Mouse (Mus musculus) retina, embryonic 14.5 days (tissue): ENCODE results near the gene Slc13a3.

Source experiments
- DNase-seq: peaks from one replicate; pipeline ENCODE4 v3.0.0-alpha.2; 2015; ENCODE audit warnings: low spot score

Slc13a3 gene

DNA sequence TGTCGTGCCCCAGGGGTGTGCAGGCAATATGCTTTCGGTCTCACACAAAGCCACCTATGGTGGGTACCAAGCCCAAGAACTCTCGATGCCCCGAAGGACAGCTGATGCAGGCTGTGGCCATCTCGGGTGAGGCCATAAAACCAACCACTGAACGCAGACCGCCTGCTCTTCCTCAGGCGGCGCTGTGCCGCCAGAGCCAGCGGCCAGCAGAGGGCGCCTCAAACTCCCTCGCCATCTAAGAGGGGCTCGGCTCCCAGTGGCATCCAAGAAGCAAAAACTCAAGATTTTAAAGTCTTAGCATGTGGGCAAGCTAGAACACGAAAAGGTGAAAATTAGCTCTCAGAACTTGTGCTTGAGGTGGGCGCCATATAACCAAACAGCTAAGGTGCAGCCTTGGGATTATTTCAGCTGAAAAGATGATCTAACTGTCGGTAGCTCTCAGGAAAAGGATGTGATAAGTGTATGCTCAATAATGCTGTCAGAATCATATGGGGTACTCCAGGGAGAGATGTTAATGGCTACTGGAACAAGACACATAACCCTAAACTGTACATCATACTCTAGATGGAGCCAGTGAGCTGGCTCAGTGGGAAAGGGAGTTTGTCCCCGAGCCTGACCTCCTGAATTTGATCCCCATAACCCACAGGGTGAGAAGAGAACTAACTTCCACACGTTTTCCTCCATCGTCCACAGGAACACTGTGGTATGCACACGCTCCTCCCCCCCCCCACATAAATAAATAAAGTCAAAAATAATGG, 108.5 kb downstream of the Slc13a3 start:
- peak; percentile 88 for DNase-seq

DNA sequence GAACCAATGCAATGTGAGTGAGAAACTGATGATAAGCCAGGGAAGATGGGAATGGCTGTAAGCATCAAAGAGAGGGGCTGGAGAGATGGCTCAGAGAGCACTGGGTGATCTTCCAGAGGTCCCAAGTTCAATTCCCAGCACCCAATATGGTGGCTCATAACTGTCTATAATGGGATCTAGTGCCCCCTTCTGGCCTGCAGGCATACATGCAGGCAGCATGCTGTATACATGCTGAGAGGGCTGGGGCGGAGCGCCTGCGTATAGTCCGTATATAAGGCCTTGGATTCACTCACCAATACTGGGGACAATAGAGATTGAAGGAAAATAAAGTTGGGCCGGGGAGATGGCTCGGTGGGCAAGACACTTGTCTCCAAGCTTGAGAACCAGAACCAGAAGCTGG, 109.7 kb downstream of the Slc13a3 start:
- DNase-seq, result no peak

DNA sequence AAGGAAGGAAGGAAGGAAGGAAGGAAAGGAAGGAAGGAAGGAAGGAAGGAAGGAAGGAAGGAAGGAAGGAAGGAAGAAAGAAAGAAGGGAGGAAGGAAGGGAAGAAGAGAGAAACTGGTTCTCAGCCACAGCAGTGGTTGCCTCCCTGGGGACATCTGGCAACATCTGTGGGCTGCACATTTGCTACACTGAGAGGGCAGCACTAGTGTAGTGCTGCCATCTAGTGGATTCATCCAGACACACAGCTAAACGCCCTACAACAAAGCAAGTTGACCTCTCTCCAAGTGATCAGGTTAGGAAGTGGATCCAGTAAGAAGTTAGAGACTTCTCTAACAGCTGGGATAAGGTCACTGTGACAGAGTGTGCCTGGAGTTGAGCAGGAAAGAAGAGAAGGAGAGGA, 112.2 kb downstream of the Slc13a3 start:
- DNase-seq, result peak; percentile 91
